Mouse (Mus musculus) liver, adult 2 months (tissue): ENCODE measurements around the gene Tspyl4. TPM values are rescaled to one million over a fixed set of nuclear protein-coding genes. Genes with fewer than 3 reads are reported as not detected.
A peak's percentile ranks its signal among the peaks of the same experiment; 100 is the strongest.
"Not testable (repeated sequence)": the region's sequence is repeated elsewhere in the genome, so short reads cannot be mapped to it uniquely, and the experiment has no call there.

Experiments
- DNase-seq: peaks from one replicate; pipeline ENCODE4 v3.0.0-alpha.2; 2011; ENCODE audit warnings: low read depth, low spot score; ENCODE audit errors: extremely low read depth
- H3K27ac ChIP-seq: fragments of 200-500 bp; replicated peaks from 2 replicates; pipeline ENCODE4 v1.5.1; 2012; ENCODE audit warnings: low read depth, mild to moderate bottlenecking, control low read depth, inconsistent platforms, low read length; ENCODE audit not compliant: insufficient read depth
- H3K27me3 ChIP-seq: fragments of 200-500 bp; 2 replicates; pipeline ENCODE4 v1.6.1; 2012; ENCODE audit warnings: mild to moderate bottlenecking, moderate library complexity, low read length, inconsistent platforms; ENCODE audit not compliant: control insufficient read depth, insufficient read depth
- H3K36me3 ChIP-seq: fragments of 200-500 bp; 2 replicates; pipeline ENCODE4 v1.6.1; 2012; ENCODE audit warnings: low read length, inconsistent platforms; ENCODE audit not compliant: control insufficient read depth, insufficient read depth
- H3K4me1 ChIP-seq: fragments of 200-500 bp; 2 replicates; pipeline ENCODE4 v1.6.1; 2011; ENCODE audit warnings: low read length; ENCODE audit not compliant: control insufficient read depth, insufficient read depth
- H3K4me3 ChIP-seq: fragments of 200-500 bp; 2 replicates; pipeline ENCODE4 v1.5.1; 2011; ENCODE audit warnings: low read depth, mild to moderate bottlenecking, control low read depth, low read length, moderate library complexity; ENCODE audit not compliant: insufficient read depth
- H3K79me2 ChIP-seq: fragments of 200-500 bp; 2 replicates; pipeline ENCODE4 v1.6.1; 2012; ENCODE audit warnings: inconsistent platforms, mild to moderate bottlenecking, low read length, moderate library complexity; ENCODE audit not compliant: control insufficient read depth, insufficient read depth
- H3K9ac ChIP-seq: fragments of 200-500 bp; 2 replicates; pipeline ENCODE4 v1.6.1; 2012; ENCODE audit warnings: low read depth, mild to moderate bottlenecking, control low read depth, inconsistent platforms, low read length
- CTCF ChIP-seq: fragments of 200-500 bp; IDR thresholded peaks from 2 replicates; pipeline ENCODE4 v1.5.1; 2011; ENCODE audit warnings: low read depth, low read length, control low read depth
- POLR2A ChIP-seq: fragments of 200-500 bp; IDR thresholded peaks from 2 replicates; pipeline ENCODE4 v1.6.1; 2011; ENCODE audit warnings: low read length, control low read depth; ENCODE audit not compliant: insufficient read depth; ENCODE audit errors: extremely low read depth
- WGBS: fragments of 180-500 bp; shearing (Covaris S2); methylation state at CpG from one replicate; pipeline ENCODE4 v1.1.7; 2018; 5-methylcytosine and 5-hydroxymethylcytosine counted together
- polyA plus RNA-seq: library from polyadenylated mRNA; depleted of rRNA; stranded (reverse); fragments of >200 nt; gene quantifications from 2 replicates; pipeline ENCODE4 v1.2.3, GENCODE M21; 2012; rRNA removed
- total RNA-seq: library from RNA; depleted of rRNA; stranded (reverse); fragments of >200 nt; gene quantifications from 2 replicates; pipeline ENCODE4 v1.2.3, GENCODE M21; 2014; rRNA removed

Gene Tspyl4
- total RNA-seq (2.8 and 3.2 TPM in 2 replicates), polyA plus RNA-seq (1.7 and 4.6 TPM in 2 replicates)

- no peak within 1 kb of the TSS for H3K27ac ChIP-seq
- peak; percentile 86 for DNase-seq
These were observed at the start of gene Tspyl4 for GRCm38 (mm10) chr10:34297299-34297979. Gene Tspyl4, plus strand, starts transcription at chr10:34297442.

GRCm38 (mm10) chr10:34247757-34248156, 49.5 kb upstream of the Tspyl4 start:
- peaks cover 2% of the 10 kb centered on the region; the same call in 1 of the 2 replicates for H3K4me1 ChIP-seq
- no peak overlapping the region for H3K4me3 ChIP-seq
- no peaks in the 10 kb centered on the region for H3K27me3 ChIP-seq
- H3K36me3 ChIP-seq, result no peaks in the 10 kb centered on the region
- no peak overlapping the region for H3K27ac ChIP-seq
- no peak overlapping the region for H3K9ac ChIP-seq
- DNase-seq, result no peak
- WGBS, result 47% methylated on average over 3 of the region's 3 CpGs
- H3K79me2 ChIP-seq, result no peaks in the 10 kb centered on the region
- TF ChIP-seq CTCF, result no peak
- TF ChIP-seq POLR2A, result no peak

More at GRCm38 (mm10) chr10:34297299-34297979, at the start of gene Tspyl4:
- no peaks in the 10 kb centered on the region for H3K27me3 ChIP-seq
- WGBS, result 4% methylated on average over 38 of the region's 38 CpGs
- peak within 1 kb of the TSS; percentile 58 for H3K4me3 ChIP-seq
- H3K79me2 ChIP-seq, result no peaks in the 10 kb centered on the region; the same call in 1 of the 2 replicates
- H3K9ac ChIP-seq, result peak within 1 kb of the TSS; percentile 51
- peaks cover 2% of the 10 kb centered on the region; the same call in 1 of the 2 replicates for H3K36me3 ChIP-seq
- no peaks in the 10 kb centered on the region for H3K4me1 ChIP-seq
- TF ChIP-seq POLR2A (no peak), CTCF (no peak)

GRCm38 (mm10) chr10:34249594-34249993, 47.6 kb upstream of the Tspyl4 start:
- no peaks in the 10 kb centered on the region for H3K79me2 ChIP-seq
- 45% methylated on average over 2 of the region's 2 CpGs for WGBS
- peak; percentile 20 for DNase-seq
- H3K9ac ChIP-seq, result no peak overlapping the region
- H3K36me3 ChIP-seq, result no peaks in the 10 kb centered on the region
- no peaks in the 10 kb centered on the region for H3K27me3 ChIP-seq
- TF ChIP-seq CTCF (no peak), POLR2A (no peak)
- H3K4me1 ChIP-seq, result peaks cover 2% of the 10 kb centered on the region; the same call in 1 of the 2 replicates
- no peak overlapping the region for H3K4me3 ChIP-seq
- H3K27ac ChIP-seq, result no peak overlapping the region

- 90% methylated on average over 9 of the region's 9 CpGs for WGBS
- H3K36me3 ChIP-seq, H3K79me2 ChIP-seq, H3K27ac ChIP-seq, H3K4me3 ChIP-seq, H3K4me1 ChIP-seq, DNase-seq, H3K27me3 ChIP-seq, H3K9ac ChIP-seq: not testable (repeated sequence)
These were observed 44.4 kb upstream of the Tspyl4 start for GRCm38 (mm10) chr10:34252833-34253232.

- TF ChIP-seq POLR2A, result no peak
- no peak for TF ChIP-seq CTCF
- WGBS, result 90% methylated on average over 4 of the region's 4 CpGs
These were observed 32.1 kb upstream of the Tspyl4 start for GRCm38 (mm10) chr10:34265106-34265505.

More at GRCm38 (mm10) chr10:34265106-34265505, 32.1 kb upstream of the Tspyl4 start:
- Histone ChIP-seq H3K27ac (no peak overlapping the region), H3K36me3 (no peaks in the 10 kb centered on the region), H3K79me2 (no peaks in the 10 kb centered on the region), H3K4me3 (no peak overlapping the region), H3K9ac (no peak overlapping the region), H3K4me1 (no peaks in the 10 kb centered on the region; the same call in 1 of the 2 replicates), H3K27me3 (no peaks in the 10 kb centered on the region)
- DNase-seq, result no peak
